Mouse (Mus musculus): ENCODE results near the gene Prune2.

Gene Prune2

GRCm38 (mm10) chr19:17268669-17269068, 312.8 kb downstream of the Prune2 start:
- TF ChIP-seq CTCF (conservative IDR thresholded peaks at IDR 0.05; ENCODE audit: low read length) (no peak), POU5F1 (IDR thresholded peaks at IDR 0.05; ENCODE audit: borderline replicate concordance, low read length) (no peak), NANOG (IDR thresholded peaks at IDR 0.05; ENCODE audit: borderline replicate concordance, low read length) (no peak)
- no peaks in the 10 kb centered on the region for H3K36me3 ChIP-seq (ENCODE audit: insufficient read depth, low read length)
- no peaks in the 10 kb centered on the region for H3K9me3 ChIP-seq (ENCODE audit: low read length)
- H3K4me3 ChIP-seq (replicated peaks; ENCODE audit: low read length), result no peak overlapping the region
- H3K4me1 ChIP-seq (replicated peaks; ENCODE audit: low read depth, low read length), result peaks cover 4% of the 10 kb centered on the region; the same call in 1 of the 2 replicates
- no peaks in the 10 kb centered on the region for H3K27me3 ChIP-seq (ENCODE audit: insufficient read depth, low read length)

- Histone ChIP-seq H3K4me1 (replicated peaks; ENCODE audit: low read depth, low read length) (no peaks in the 10 kb centered on the region), H3K36me3 (ENCODE audit: insufficient read depth, low read length) (no peaks in the 10 kb centered on the region), H3K4me3 (replicated peaks; ENCODE audit: low read length) (no peak overlapping the region), H3K27me3 (ENCODE audit: insufficient read depth, low read length) (no peaks in the 10 kb centered on the region), H3K9me3 (ENCODE audit: low read length) (no peaks in the 10 kb centered on the region)
- TF ChIP-seq CTCF (conservative IDR thresholded peaks at IDR 0.05; ENCODE audit: low read length) (no peak), POU5F1 (IDR thresholded peaks at IDR 0.05; ENCODE audit: borderline replicate concordance, low read length) (no peak), NANOG (IDR thresholded peaks at IDR 0.05; ENCODE audit: borderline replicate concordance, low read length) (no peak)
These were observed 315.3 kb downstream of the Prune2 start for GRCm38 (mm10) chr19:17271179-17271622.

GRCm38 (mm10) chr19:17272988-17273387, 317.1 kb downstream of the Prune2 start:
- Histone ChIP-seq H3K36me3 (ENCODE audit: insufficient read depth, low read length) (no peaks in the 10 kb centered on the region), H3K4me1 (replicated peaks; ENCODE audit: low read depth, low read length) (no peaks in the 10 kb centered on the region)
- no peak for TF ChIP-seq NANOG (IDR thresholded peaks at IDR 0.05; ENCODE audit: borderline replicate concordance, low read length)
- no peak for TF ChIP-seq CTCF (conservative IDR thresholded peaks at IDR 0.05; ENCODE audit: low read length)
- TF ChIP-seq POU5F1 (IDR thresholded peaks at IDR 0.05; ENCODE audit: borderline replicate concordance, low read length), result no peak

More at GRCm38 (mm10) chr19:17272988-17273387, 317.1 kb downstream of the Prune2 start:
- no peaks in the 10 kb centered on the region for H3K27me3 ChIP-seq (ENCODE audit: insufficient read depth, low read length)
- H3K4me3 ChIP-seq (replicated peaks; ENCODE audit: low read length), result no peak overlapping the region
- no peaks in the 10 kb centered on the region for H3K9me3 ChIP-seq (ENCODE audit: low read length)
